Mouse (Mus musculus): ENCODE results near the gene F3.

DNA sequence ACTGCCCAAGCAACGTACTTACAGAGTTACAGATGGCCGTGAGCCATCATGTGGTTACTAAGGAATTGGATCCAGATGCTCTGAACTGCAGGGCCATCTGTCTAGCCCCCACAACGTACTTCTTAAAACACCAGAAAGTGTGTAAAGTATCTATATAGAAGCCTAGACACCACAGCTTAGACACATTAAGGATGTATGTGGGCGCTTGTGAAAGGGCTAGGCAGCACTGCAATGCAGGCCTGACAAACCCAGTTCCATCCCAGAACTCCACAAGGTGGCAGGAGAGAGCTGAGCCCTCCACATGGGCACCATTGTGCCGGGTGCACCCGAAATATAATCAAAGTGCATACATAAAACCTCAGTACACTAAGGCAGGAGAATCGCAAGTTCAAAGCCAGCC lies 54.6 kb downstream of the F3 start:
- peak; percentile 88 for TF ChIP-seq CTCF (IDR thresholded peaks at IDR 0.05)
- TF ChIP-seq EP300 (IDR thresholded peaks at IDR 0.05), result no peak

All from lung, postnatal 0 days (tissue).